Mouse (Mus musculus): ENCODE data around the gene Sema5a. TPM values are rescaled to one million over a fixed set of nuclear protein-coding genes. Genes with fewer than 3 reads are reported as not detected.
A peak's percentile ranks its signal among the peaks of the same experiment; 100 is the strongest.

The Sema5a gene
- polyA plus RNA-seq, 1 experiment = 14.0 TPM

DNA sequence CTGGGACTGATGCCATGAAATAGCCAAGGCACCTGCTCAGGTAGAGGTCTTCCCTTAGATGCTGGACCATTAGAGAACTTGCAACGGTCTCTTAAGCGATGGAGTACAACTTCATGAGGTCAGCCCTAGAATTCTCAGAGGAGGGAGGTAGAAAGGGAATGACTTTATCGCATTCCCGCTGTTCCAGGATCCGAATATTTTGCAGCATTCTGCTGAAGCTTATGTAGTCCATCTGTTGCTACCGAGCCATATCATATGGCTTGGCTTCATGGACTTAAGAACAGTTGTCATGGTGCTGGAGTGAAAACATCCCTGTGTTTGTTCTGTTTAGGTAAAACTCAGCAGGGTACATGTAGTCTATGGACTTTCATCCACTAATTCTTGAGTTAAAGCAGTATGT, 369.1 kb downstream of the Sema5a start:
- peak; percentile 36 for DNase-seq (ENCODE audit: low read depth)
- TF ChIP-seq CTCF (IDR thresholded peaks at IDR 0.05; ENCODE audit: borderline replicate concordance, extremely low read depth, insufficient read depth, insufficient read length) = no peak
- no peak for TF ChIP-seq POLR2A (IDR thresholded peaks at IDR 0.05; ENCODE audit: borderline replicate concordance, extremely low read depth, insufficient read depth, insufficient read length, poor library complexity, severe bottlenecking)

GRCm38 (mm10) chr15:32615773-32616172, 371.2 kb downstream of the Sema5a start:
- no peak for TF ChIP-seq CTCF (IDR thresholded peaks at IDR 0.05; ENCODE audit: borderline replicate concordance, extremely low read depth, insufficient read depth, insufficient read length)
- TF ChIP-seq POLR2A (IDR thresholded peaks at IDR 0.05; ENCODE audit: borderline replicate concordance, extremely low read depth, insufficient read depth, insufficient read length, poor library complexity, severe bottlenecking) = no peak
- no peak for DNase-seq (ENCODE audit: low read depth)

- TF ChIP-seq POLR2A (IDR thresholded peaks at IDR 0.05; ENCODE audit: borderline replicate concordance, extremely low read depth, insufficient read depth, insufficient read length, poor library complexity, severe bottlenecking) = no peak
- TF ChIP-seq CTCF (IDR thresholded peaks at IDR 0.05; ENCODE audit: borderline replicate concordance, extremely low read depth, insufficient read depth, insufficient read length) = no peak
Measured at GRCm38 (mm10) chr15:32619199-32619598, 374.6 kb downstream of the Sema5a start.

DNA sequence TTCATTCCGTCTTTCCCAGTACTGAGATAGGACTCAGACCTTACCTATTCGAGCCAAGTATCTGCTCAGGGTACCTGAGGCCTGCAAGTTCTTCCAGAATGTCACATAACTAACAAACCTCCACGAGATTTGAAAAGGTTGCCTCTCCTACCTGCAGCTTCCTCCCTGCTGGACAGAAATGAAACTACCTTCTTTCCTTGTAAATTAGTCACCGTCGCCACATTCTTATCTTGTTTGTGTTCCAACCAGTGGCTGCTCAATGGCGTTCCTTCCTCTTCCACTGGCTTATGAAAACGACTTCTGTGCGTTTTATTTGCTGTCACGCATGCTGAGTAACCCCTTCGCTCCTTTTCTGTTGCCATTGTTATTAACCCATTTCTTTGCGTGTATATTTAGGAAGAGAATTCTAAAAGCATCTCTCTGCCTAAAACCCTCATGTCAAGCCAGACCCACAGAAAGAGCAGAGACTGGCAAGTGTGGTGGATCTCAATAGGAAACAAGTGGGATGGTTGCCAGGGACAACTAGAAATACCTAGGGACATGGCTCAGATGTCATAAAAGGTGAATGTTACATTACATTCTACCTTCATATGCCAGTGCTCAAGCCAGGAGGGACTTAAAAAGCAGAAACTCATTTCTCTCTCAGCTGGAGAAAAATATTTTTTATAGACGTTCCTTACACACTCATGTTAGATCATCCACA, 378.6 kb downstream of the Sema5a start:
- no peak for TF ChIP-seq POLR2A (IDR thresholded peaks at IDR 0.05; ENCODE audit: borderline replicate concordance, extremely low read depth, insufficient read depth, insufficient read length, poor library complexity, severe bottlenecking)
- TF ChIP-seq CTCF (IDR thresholded peaks at IDR 0.05; ENCODE audit: borderline replicate concordance, extremely low read depth, insufficient read depth, insufficient read length) = no peak
- DNase-seq (ENCODE audit: low read depth) = no peak

More at GRCm38 (mm10) chr15:32619199-32619598, 374.6 kb downstream of the Sema5a start:
- DNase-seq (ENCODE audit: low read depth) = no peak

DNA sequence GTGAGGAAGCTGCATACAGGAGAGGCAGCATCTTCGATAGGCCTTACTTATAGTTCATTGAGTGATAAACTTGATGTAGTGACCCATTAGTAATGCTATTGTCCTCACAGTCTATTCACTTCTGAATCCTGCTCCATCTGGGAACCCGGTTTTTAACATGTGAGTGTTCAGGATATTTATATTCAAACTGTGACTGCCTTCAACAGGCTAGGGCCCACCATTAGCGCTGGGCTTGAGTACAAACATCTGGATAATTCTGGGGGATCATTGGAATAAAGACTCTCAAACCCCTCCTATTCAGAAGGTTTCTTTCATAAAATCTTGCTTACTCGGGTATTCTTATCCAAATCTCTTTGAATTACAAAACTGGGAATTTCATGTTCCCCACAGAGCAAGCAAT, 379.5 kb downstream of the Sema5a start:
- DNase-seq (ENCODE audit: low read depth) = no peak
- TF ChIP-seq POLR2A (IDR thresholded peaks at IDR 0.05; ENCODE audit: borderline replicate concordance, extremely low read depth, insufficient read depth, insufficient read length, poor library complexity, severe bottlenecking) (no peak), CTCF (IDR thresholded peaks at IDR 0.05; ENCODE audit: borderline replicate concordance, extremely low read depth, insufficient read depth, insufficient read length) (no peak)

- TF ChIP-seq POLR2A (IDR thresholded peaks at IDR 0.05; ENCODE audit: borderline replicate concordance, extremely low read depth, insufficient read depth, insufficient read length, poor library complexity, severe bottlenecking) = no peak
- TF ChIP-seq CTCF (IDR thresholded peaks at IDR 0.05; ENCODE audit: borderline replicate concordance, extremely low read depth, insufficient read depth, insufficient read length) = no peak
- DNase-seq (ENCODE audit: low read depth) = no peak
Measured at GRCm38 (mm10) chr15:32626031-32626430, 381.4 kb downstream of the Sema5a start.

- TF ChIP-seq CTCF (IDR thresholded peaks at IDR 0.05; ENCODE audit: borderline replicate concordance, extremely low read depth, insufficient read depth, insufficient read length) (no peak), POLR2A (IDR thresholded peaks at IDR 0.05; ENCODE audit: borderline replicate concordance, extremely low read depth, insufficient read depth, insufficient read length, poor library complexity, severe bottlenecking) (no peak)
- DNase-seq (ENCODE audit: low read depth) = peak; percentile 23
Measured at GRCm38 (mm10) chr15:32633713-32634112, 389.1 kb downstream of the Sema5a start.

GRCm38 (mm10) chr15:32637879-32638278, 393.3 kb downstream of the Sema5a start:
- TF ChIP-seq CTCF (IDR thresholded peaks at IDR 0.05; ENCODE audit: borderline replicate concordance, extremely low read depth, insufficient read depth, insufficient read length) (no peak), POLR2A (IDR thresholded peaks at IDR 0.05; ENCODE audit: borderline replicate concordance, extremely low read depth, insufficient read depth, insufficient read length, poor library complexity, severe bottlenecking) (no peak)
- DNase-seq (ENCODE audit: low read depth) = no peak

DNA sequence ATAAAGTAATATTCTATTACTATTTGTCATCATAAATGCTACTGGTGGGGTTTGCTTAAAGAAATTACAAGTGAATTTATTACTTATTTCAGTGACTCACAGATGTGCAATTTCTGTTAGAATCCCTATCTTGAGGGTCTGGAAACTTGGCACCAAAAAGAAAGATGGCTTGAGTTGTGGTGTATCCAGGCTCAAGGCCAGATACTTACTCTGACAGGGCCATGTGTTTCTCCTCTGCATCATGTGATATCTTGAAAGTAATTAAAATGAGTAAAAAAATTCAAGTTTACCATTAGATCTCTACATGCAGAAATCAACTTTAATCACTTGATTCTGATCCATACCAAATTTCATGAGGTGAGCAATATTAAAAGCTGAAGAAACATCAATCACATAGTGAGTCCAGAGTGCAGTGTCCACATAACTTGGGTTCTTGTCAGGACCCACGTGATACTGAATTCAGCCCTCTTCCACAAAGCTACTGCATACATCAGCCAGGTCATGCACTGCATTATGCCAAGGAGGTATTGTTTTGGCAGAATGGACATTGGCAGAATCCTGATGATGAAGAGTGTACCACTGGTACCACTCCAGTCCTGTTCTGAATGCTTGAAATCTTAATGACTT, 402.6 kb downstream of the Sema5a start:
- no peak for TF ChIP-seq POLR2A (IDR thresholded peaks at IDR 0.05; ENCODE audit: borderline replicate concordance, extremely low read depth, insufficient read depth, insufficient read length, poor library complexity, severe bottlenecking)
- no peak for TF ChIP-seq CTCF (IDR thresholded peaks at IDR 0.05; ENCODE audit: borderline replicate concordance, extremely low read depth, insufficient read depth, insufficient read length)
- no peak for DNase-seq (ENCODE audit: low read depth)

DNA sequence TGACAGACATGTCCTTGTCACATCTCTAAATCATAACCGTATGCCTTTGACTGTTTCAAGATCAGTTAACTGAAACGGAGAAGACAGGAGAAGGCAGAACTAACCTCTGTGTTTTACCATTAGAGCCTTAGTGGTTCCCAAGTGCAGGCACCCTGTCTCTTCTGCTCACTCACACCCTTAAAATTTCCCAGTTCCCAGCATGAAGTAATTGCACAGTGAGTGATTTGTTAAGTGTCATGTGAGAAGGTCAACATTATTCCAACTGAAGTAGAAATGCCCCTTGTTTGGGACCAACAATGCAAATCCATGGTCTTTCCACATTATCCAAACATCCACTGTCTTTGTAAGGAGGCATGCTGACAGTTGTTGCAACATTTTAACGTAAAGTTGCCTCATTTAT, 409.4 kb downstream of the Sema5a start:
- TF ChIP-seq CTCF (IDR thresholded peaks at IDR 0.05; ENCODE audit: borderline replicate concordance, extremely low read depth, insufficient read depth, insufficient read length) = no peak
- TF ChIP-seq POLR2A (IDR thresholded peaks at IDR 0.05; ENCODE audit: borderline replicate concordance, extremely low read depth, insufficient read depth, insufficient read length, poor library complexity, severe bottlenecking) = no peak
- DNase-seq (ENCODE audit: low read depth) = no peak

- TF ChIP-seq POLR2A (IDR thresholded peaks at IDR 0.05; ENCODE audit: borderline replicate concordance, extremely low read depth, insufficient read depth, insufficient read length, poor library complexity, severe bottlenecking) = no peak
- TF ChIP-seq CTCF (IDR thresholded peaks at IDR 0.05; ENCODE audit: borderline replicate concordance, extremely low read depth, insufficient read depth, insufficient read length) = no peak
- DNase-seq (ENCODE audit: low read depth) = no peak
Measured at GRCm38 (mm10) chr15:32656017-32656416, 411.4 kb downstream of the Sema5a start.

DNA sequence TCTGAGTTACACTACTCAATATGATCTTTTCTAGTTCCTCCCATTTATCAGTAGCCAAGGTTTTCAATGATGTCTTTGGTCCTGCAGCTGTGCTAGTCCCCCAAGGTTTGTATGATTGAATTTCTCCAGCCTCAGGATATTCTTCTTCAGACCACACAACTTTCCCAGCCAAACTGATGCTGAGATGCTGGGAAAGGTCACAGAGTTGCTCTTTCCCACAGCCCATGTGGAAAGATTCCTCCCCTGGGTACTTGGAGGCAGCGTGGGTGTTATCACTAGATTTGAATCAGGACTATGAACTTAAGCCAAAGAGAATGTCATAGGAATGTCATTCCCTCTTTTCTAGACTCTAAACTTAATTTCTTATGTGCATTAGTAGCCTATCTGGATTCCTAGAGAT, 431.8 kb downstream of the Sema5a start:
- DNase-seq (ENCODE audit: low read depth) = no peak
- TF ChIP-seq POLR2A (IDR thresholded peaks at IDR 0.05; ENCODE audit: borderline replicate concordance, extremely low read depth, insufficient read depth, insufficient read length, poor library complexity, severe bottlenecking) (no peak), CTCF (IDR thresholded peaks at IDR 0.05; ENCODE audit: borderline replicate concordance, extremely low read depth, insufficient read depth, insufficient read length) (no peak)

All from brain, embryonic 14.5 days (tissue).